Mouse (Mus musculus) forebrain, postnatal 0 days (tissue): Measurements from ENCODE around the gene Crb1. TPM values are rescaled to one million over a fixed set of nuclear protein-coding genes. Genes with fewer than 3 reads are reported as not detected.
A peak's percentile ranks its signal among the peaks of the same experiment; 100 is the strongest.

ENCODE experiments used
- ATAC-seq: fragments of 200-750 bp; cut with Nextera tagmentation; 2 replicates; pipeline ENCODE4 v1.8.0; 2017; ENCODE audit warnings: mild to moderate bottlenecking, moderate library complexity
- DNase-seq: peaks from one replicate; pipeline ENCODE4 v3.0.0-alpha.2; 2015
- H3K27ac ChIP-seq: fragments of 300-500 bp; sonication (generic); 2 replicates; pipeline ENCODE4 v1.5.1; 2014; ENCODE audit warnings: low read depth, mild to moderate bottlenecking, antibody characterized with exemption, low read length, moderate library complexity, mixed read lengths
- H3K27me3 ChIP-seq: fragments of 300-500 bp; sonication (generic); 2 replicates; pipeline ENCODE4 v1.6.1; 2014; ENCODE audit warnings: mild to moderate bottlenecking, low read length, mixed read lengths; ENCODE audit not compliant: insufficient read depth
- H3K36me3 ChIP-seq: fragments of 300-500 bp; sonication (generic); 2 replicates; pipeline ENCODE4 v1.6.1; 2014; ENCODE audit warnings: mild to moderate bottlenecking, moderate library complexity; ENCODE audit not compliant: insufficient read depth
- H3K4me1 ChIP-seq: fragments of 300-500 bp; sonication (generic); 2 replicates; pipeline ENCODE4 v1.6.1; 2014; ENCODE audit warnings: antibody characterized with exemption; ENCODE audit not compliant: insufficient read depth
- H3K4me2 ChIP-seq: fragments of 300-500 bp; sonication (generic); 2 replicates; pipeline ENCODE4 v1.6.1; 2014; ENCODE audit warnings: low read depth, mild to moderate bottlenecking, moderate library complexity
- H3K4me3 ChIP-seq: fragments of 300-500 bp; sonication (generic); 2 replicates; pipeline ENCODE4 v1.5.1; 2014; ENCODE audit warnings: low read depth, low read length, mixed read lengths
- H3K9ac ChIP-seq: fragments of 300-500 bp; sonication (generic); 2 replicates; pipeline ENCODE4 v1.6.1; 2014; ENCODE audit warnings: mild to moderate bottlenecking
- H3K9me3 ChIP-seq: fragments of 300-500 bp; sonication (generic); 2 replicates; pipeline ENCODE4 v1.6.1; 2016; ENCODE audit warnings: low read length
- CTCF ChIP-seq: sonication (generic); IDR thresholded peaks from 2 replicates; pipeline ENCODE4 v1.5.1; 2016; ENCODE audit warnings: antibody characterized with exemption, control low read depth, low read depth
- WGBS: fragments of 180-500 bp; shearing (Covaris S2); extraction: QIAGEN DNeasy Blood & Tissue Kit; methylation state at CpG from one replicate; pipeline ENCODE4 v1.1.7; 2014; 5-methylcytosine and 5-hydroxymethylcytosine counted together
- polyA plus RNA-seq: library from polyadenylated mRNA; unstranded; fragments of >200 nt; fragmentation: Nextera tagmentation; extraction: Ambion mirVana; gene quantifications from 2 replicates; pipeline ENCODE4 v1.2.1, GENCODE M21; 2015
- total RNA-seq: library from RNA; depleted of rRNA; stranded (reverse); fragments of >200 nt; gene quantifications from 2 replicates; pipeline ENCODE4 v1.2.3, GENCODE M21; 2014

The Crb1 gene
- total and polyA plus RNA-seq, 2 experiments from 2014 or later, result 1.1 to 4.8 TPM

- WGBS, result 23% methylated on average over 11 of the region's 11 CpGs
- no peak overlapping the region for H3K27ac ChIP-seq
Observed at GRCm38 (mm10) chr1:139378861-139379620, 2.1 kb upstream of the Crb1 start.

DNA sequence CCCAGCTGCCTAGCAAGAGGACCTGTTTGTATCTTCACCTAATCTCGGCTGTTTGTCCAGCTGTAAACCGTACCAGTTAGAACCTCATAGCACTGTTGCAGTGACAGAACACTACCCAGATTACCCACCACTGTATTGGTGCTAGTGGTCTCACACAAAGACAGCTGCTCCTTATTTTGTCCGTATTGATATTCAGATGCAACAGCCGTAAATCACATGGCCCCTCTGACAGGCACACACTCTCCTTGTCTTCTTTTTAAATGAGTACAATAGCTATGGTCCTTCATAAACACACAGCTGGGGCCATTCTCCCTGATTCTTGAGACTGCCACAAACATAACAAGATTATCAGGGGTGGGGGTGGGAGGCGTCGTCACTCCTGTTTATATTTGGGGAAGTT is 1.0 kb downstream of the Crb1 start:
- TF ChIP-seq CTCF, result no peak
- no peaks in the 10 kb centered on the region for H3K9me3 ChIP-seq
- ATAC-seq (peak; percentile 63), DNase-seq (no peak)
- H3K27ac ChIP-seq, result no peak overlapping the region
- H3K4me3 ChIP-seq, result no peak overlapping the region
- 0 out of 2 replicates have a peak overlapping the region, but pooled peaks have one; percentile 9 for H3K4me2 ChIP-seq
- no peaks in the 10 kb centered on the region for H3K36me3 ChIP-seq
- 4% methylated on average over 6 of the region's 6 CpGs for WGBS
- no peaks in the 10 kb centered on the region; the same call in 1 of the 2 replicates for H3K4me1 ChIP-seq
- no peak overlapping the region for H3K9ac ChIP-seq
- H3K27me3 ChIP-seq, result no peaks in the 10 kb centered on the region

More at GRCm38 (mm10) chr1:139378861-139379620, 2.1 kb upstream of the Crb1 start:
- DNase-seq (no peak), ATAC-seq (peak; percentile 47; the same call in 1 of the 2 replicates)
- Histone ChIP-seq H3K4me2 (no peak overlapping the region), H3K9ac (no peak overlapping the region), H3K27me3 (no peaks in the 10 kb centered on the region), H3K9me3 (no peaks in the 10 kb centered on the region), H3K36me3 (no peaks in the 10 kb centered on the region), H3K4me1 (no peaks in the 10 kb centered on the region; the same call in 1 of the 2 replicates), H3K4me3 (no peak overlapping the region)
- 0 out of 2 replicates have a peak, but pooled peaks have one; percentile 8 for TF ChIP-seq CTCF

GRCm38 (mm10) chr1:139371341-139371740 is 5.6 kb downstream of the Crb1 start:
- WGBS, result 61% methylated on average over 6 of the region's 6 CpGs
- no peak overlapping the region for H3K4me2 ChIP-seq
- TF ChIP-seq CTCF, result no peak
- no peak overlapping the region for H3K27ac ChIP-seq
- no peak overlapping the region for H3K9ac ChIP-seq
- H3K9me3 ChIP-seq, result no peaks in the 10 kb centered on the region
- ATAC-seq, result no peak
- DNase-seq, result no peak
- no peaks in the 10 kb centered on the region for H3K27me3 ChIP-seq
- no peaks in the 10 kb centered on the region for H3K36me3 ChIP-seq
- no peak overlapping the region for H3K4me3 ChIP-seq
- H3K4me1 ChIP-seq, result no peaks in the 10 kb centered on the region

DNA sequence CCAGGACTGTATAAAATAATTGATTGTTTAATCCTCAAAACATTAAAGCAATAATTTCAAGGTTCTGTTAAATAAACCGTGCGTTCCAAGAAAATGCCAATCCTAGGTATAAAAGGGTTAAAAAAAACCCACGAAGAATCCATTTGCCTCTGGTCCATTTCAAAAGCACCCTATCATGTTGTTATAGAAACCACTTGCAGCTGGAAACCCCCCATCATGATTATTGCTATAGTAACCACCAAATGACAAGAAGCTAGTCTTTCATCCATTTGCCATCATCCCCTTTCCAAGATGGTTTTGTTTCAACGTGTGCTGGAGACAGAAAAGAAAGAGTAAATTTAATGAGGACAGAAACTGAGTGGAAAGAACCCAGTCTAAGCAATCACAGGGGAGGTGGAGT is 28.3 kb downstream of the Crb1 start:
- Histone ChIP-seq H3K9ac (no peak overlapping the region), H3K27me3 (no peaks in the 10 kb centered on the region), H3K27ac (no peak overlapping the region), H3K9me3 (no peaks in the 10 kb centered on the region), H3K4me2 (no peak overlapping the region), H3K4me1 (peaks cover 13% of the 10 kb centered on the region; the same call in 1 of the 2 replicates), H3K36me3 (no peaks in the 10 kb centered on the region), H3K4me3 (no peak overlapping the region)
- 24% methylated on average over 4 of the region's 4 CpGs for WGBS
- no peak for TF ChIP-seq CTCF
- DNase-seq (no peak), ATAC-seq (no peak)

DNA sequence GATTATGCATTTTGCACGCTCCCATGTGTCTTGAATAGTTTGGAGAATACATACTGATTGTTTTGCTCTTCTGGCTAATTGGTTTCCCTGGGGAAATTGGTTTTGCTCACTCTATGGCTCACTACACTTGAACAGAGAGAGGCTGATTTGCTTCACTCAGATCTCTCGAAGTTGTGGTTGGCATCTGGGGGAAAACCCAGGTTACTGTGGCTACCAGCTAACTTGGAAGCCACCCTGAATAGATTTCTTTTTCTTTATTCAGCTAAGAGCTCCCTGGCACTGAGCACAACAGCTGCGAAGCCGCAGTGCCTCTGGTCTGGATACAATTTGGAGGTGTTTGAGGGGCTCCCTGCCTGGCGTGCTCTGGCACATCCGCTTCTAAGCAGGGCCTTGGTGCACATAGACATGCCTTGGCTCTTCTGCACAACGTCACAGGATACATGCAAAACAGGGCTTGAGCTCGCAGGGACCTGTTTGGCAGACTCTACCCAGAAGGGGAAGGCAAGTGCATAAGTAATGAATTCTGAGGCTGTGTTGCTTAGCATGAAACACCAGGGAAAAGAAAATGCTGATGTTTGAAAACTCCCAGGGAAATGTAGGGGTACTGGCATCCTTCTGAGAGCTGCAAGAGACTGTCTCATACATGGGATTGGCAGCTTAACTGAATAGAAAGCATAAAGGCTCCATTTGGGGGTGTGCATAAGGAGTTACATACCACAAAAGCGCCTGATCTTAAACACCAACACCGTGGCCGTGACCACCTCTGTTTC is 30.1 kb downstream of the Crb1 start:
- Histone ChIP-seq H3K4me3 (no peak overlapping the region), H3K9me3 (no peaks in the 10 kb centered on the region), H3K36me3 (no peaks in the 10 kb centered on the region), H3K4me1 (peaks cover 18% of the 10 kb centered on the region), H3K27me3 (no peaks in the 10 kb centered on the region), H3K27ac (peak overlapping the region; percentile 62), H3K4me2 (no peak overlapping the region), H3K9ac (no peak overlapping the region)
- no peak for TF ChIP-seq CTCF
- 13% methylated on average over 11 of the region's 11 CpGs for WGBS
- peak; percentile 95 for ATAC-seq
- DNase-seq, result peak; percentile 75

GRCm38 (mm10) chr1:139346030-139346601 is 30.8 kb downstream of the Crb1 start:
- H3K27me3 ChIP-seq, result no peaks in the 10 kb centered on the region
- H3K27ac ChIP-seq, result peak overlapping the region; percentile 62
- ATAC-seq (no peak), DNase-seq (peak; percentile 3)
- no peaks in the 10 kb centered on the region for H3K9me3 ChIP-seq
- H3K4me3 ChIP-seq, result no peak overlapping the region
- H3K4me2 ChIP-seq, result no peak overlapping the region
- H3K36me3 ChIP-seq, result no peaks in the 10 kb centered on the region
- H3K4me1 ChIP-seq, result peaks cover 18% of the 10 kb centered on the region
- H3K9ac ChIP-seq, result no peak overlapping the region
- WGBS, result 34% methylated on average over 6 of the region's 6 CpGs
- TF ChIP-seq CTCF, result no peak
